Mouse (Mus musculus) MEL (cell line): Measurements from ENCODE around the gene Kptn. TPM values are rescaled to one million over a fixed set of nuclear protein-coding genes. Genes with fewer than 3 reads are reported as not detected.
A peak's percentile ranks its signal among the peaks of the same experiment; 100 is the strongest.

Experiments used
- DNase-seq: peaks from one replicate; pipeline ENCODE4 v3.0.0; 2011; ENCODE audit warnings: low read depth, low spot score
- H3K27ac ChIP-seq: 2 replicates; pipeline ENCODE4 v1.5.1; 2012; ENCODE audit warnings: low read depth, mild to moderate bottlenecking, control low read depth, low read length, moderate library complexity; ENCODE audit not compliant: control insufficient read depth
- H3K27me3 ChIP-seq, 2 experiments: fragments of 150-350 bp in 1 of 2; sonication (generic) in 1 of 2; 2 replicates each; pipeline ENCODE4 v1.6.1; 2012; ENCODE audit warnings: low read length in 2 of 2, mild to moderate bottlenecking in 2 of 2, improper control_type of control experiment in 1 of 2, moderate library complexity in 1 of 2; ENCODE audit not compliant: insufficient read depth in 2 of 2, control insufficient read depth in 1 of 2
- H3K36me3 ChIP-seq, 2 experiments: 2 replicates each; pipeline ENCODE4 v1.6.1; 2012 to 2014; ENCODE audit warnings: low read length in 2 of 2, improper control_type of control experiment in 1 of 2, inconsistent platforms in 1 of 2, mild to moderate bottlenecking in 1 of 2; ENCODE audit not compliant: insufficient read depth in 2 of 2, control insufficient read depth in 1 of 2
- H3K4me1 ChIP-seq, 2 experiments: fragments of 150-350 bp in 1 of 2; sonication (generic) in 1 of 2; 2 replicates each; pipeline ENCODE4 v1.6.1; 2012; ENCODE audit warnings: low read length in 2 of 2, improper control_type of control experiment in 1 of 2, mild to moderate bottlenecking in 1 of 2; ENCODE audit not compliant: insufficient read depth in 2 of 2, control insufficient read depth in 1 of 2
- H3K4me3 ChIP-seq, 2 experiments: fragments of 150-350 bp in 1 of 2; sonication (generic) in 1 of 2; 2 replicates each; pipeline ENCODE4 v1.5.1; 2012; ENCODE audit warnings: low read depth in 2 of 2, low read length in 2 of 2, mild to moderate bottlenecking in 2 of 2, moderate library complexity in 2 of 2, control low read depth in 1 of 2, improper control_type of control experiment in 1 of 2; ENCODE audit not compliant: control insufficient read depth in 1 of 2, insufficient read depth in 1 of 2
- H3K79me2 ChIP-seq: 2 replicates; pipeline ENCODE4 v1.6.1; 2012; ENCODE audit warnings: mild to moderate bottlenecking, low read length, moderate library complexity; ENCODE audit not compliant: control insufficient read depth, poor library complexity, insufficient read depth
- H3K9ac ChIP-seq: 2 replicates; pipeline ENCODE4 v1.6.1; 2012; ENCODE audit warnings: low read depth, mild to moderate bottlenecking, control low read depth, low read length, moderate library complexity; ENCODE audit not compliant: control insufficient read depth, poor library complexity, severe bottlenecking
- H3K9me3 ChIP-seq: fragments of 150-350 bp; sonication (generic); replicated peaks from 2 replicates; pipeline ENCODE4 v1.6.1; 2012; ENCODE audit warnings: mild to moderate bottlenecking, low read length, improper control_type of control experiment, moderate library complexity; ENCODE audit not compliant: insufficient read depth
- BHLHE40 ChIP-seq: IDR thresholded peaks from 2 replicates; pipeline ENCODE4 v1.6.1; 2012; ENCODE audit warnings: low read depth, mild to moderate bottlenecking, inconsistent platforms, low read length, improper control_type of control experiment, borderline replicate concordance
- CHD1 ChIP-seq: IDR thresholded peaks from 2 replicates; pipeline ENCODE4 v1.6.1; 2012; ENCODE audit warnings: low read depth, mild to moderate bottlenecking, inconsistent platforms, low read length, improper control_type of control experiment
- CHD2 ChIP-seq: IDR thresholded peaks from 2 replicates; pipeline ENCODE4 v1.6.1; 2011; ENCODE audit warnings: low read length, improper control_type of control experiment
- CTCF ChIP-seq, 3 experiments: IDR thresholded peaks in 2 of 3; conservative IDR thresholded peaks in 1 of 3; 2 replicates each; pipeline ENCODE4 v1.5.1; 2011 to 2012; ENCODE audit warnings: low read length in 3 of 3, low read depth in 2 of 3, mild to moderate bottlenecking in 2 of 3, improper control_type of control experiment in 1 of 3, inconsistent platforms in 1 of 3, mixed read lengths in 1 of 3, moderate library complexity in 1 of 3; ENCODE audit not compliant: control insufficient read depth in 1 of 3, insufficient read depth in 1 of 3, poor library complexity in 1 of 3, severe bottlenecking in 1 of 3
- E2F4 ChIP-seq: IDR thresholded peaks from 2 replicates; pipeline ENCODE4 v1.6.1; 2011; ENCODE audit warnings: low read depth, low read length, improper control_type of control experiment, borderline replicate concordance
- ELF1 ChIP-seq: IDR thresholded peaks from 2 replicates; pipeline ENCODE4 v1.6.1; 2014; ENCODE audit warnings: low read depth, mild to moderate bottlenecking, inconsistent platforms, low read length, improper control_type of control experiment, moderate library complexity
- EP300 ChIP-seq, 2 experiments: IDR thresholded peaks; 2 replicates each; pipeline ENCODE4 v1.6.1; 2011; ENCODE audit warnings: improper control_type of control experiment in 2 of 2, low read length in 2 of 2, low read depth in 1 of 2, mild to moderate bottlenecking in 1 of 2
- ETS1 ChIP-seq: IDR thresholded peaks from 2 replicates; pipeline ENCODE4 v1.6.1; 2012; ENCODE audit warnings: low read depth, mild to moderate bottlenecking, inconsistent platforms, low read length, improper control_type of control experiment, moderate library complexity
- GABPA ChIP-seq: IDR thresholded peaks from 2 replicates; pipeline ENCODE4 v1.6.1; 2012; ENCODE audit warnings: low read depth, mild to moderate bottlenecking, inconsistent platforms, low read length, improper control_type of control experiment, moderate library complexity
- GATA1 ChIP-seq: IDR thresholded peaks from 2 replicates; pipeline ENCODE4 v1.6.1; 2011; ENCODE audit warnings: low read depth, low read length, improper control_type of control experiment
- HCFC1 ChIP-seq: IDR thresholded peaks from 2 replicates; pipeline ENCODE4 v1.6.1; 2012; ENCODE audit warnings: low read depth, mild to moderate bottlenecking, inconsistent platforms, low read length, improper control_type of control experiment, moderate library complexity
- JUND ChIP-seq: IDR thresholded peaks from 2 replicates; pipeline ENCODE4 v1.6.1; 2011; ENCODE audit warnings: low read depth, mild to moderate bottlenecking, improper control_type of control experiment, low read length
- KAT2A ChIP-seq: conservative IDR thresholded peaks from 2 replicates; pipeline ENCODE4 v1.6.1; 2012; ENCODE audit warnings: low read depth, low read length, improper control_type of control experiment, inconsistent platforms
- MAFK ChIP-seq: IDR thresholded peaks from 2 replicates; pipeline ENCODE4 v1.6.1; 2011; ENCODE audit warnings: low read depth, mild to moderate bottlenecking, low read length, improper control_type of control experiment, borderline replicate concordance
- MAX ChIP-seq: IDR thresholded peaks from 2 replicates; pipeline ENCODE4 v1.6.1; 2011; ENCODE audit warnings: low read length, improper control_type of control experiment
- MAZ ChIP-seq: IDR thresholded peaks from 2 replicates; pipeline ENCODE4 v1.6.1; 2012; ENCODE audit warnings: low read depth, mild to moderate bottlenecking, inconsistent platforms, low read length, improper control_type of control experiment
- MEF2A ChIP-seq: IDR thresholded peaks from 2 replicates; pipeline ENCODE4 v1.6.1; 2014; ENCODE audit warnings: low read depth, mild to moderate bottlenecking, inconsistent platforms, low read length, improper control_type of control experiment; ENCODE audit not compliant: poor library complexity, insufficient replicate concordance, severe bottlenecking; ENCODE audit errors: extremely low read depth
- MYB ChIP-seq: IDR thresholded peaks from 2 replicates; pipeline ENCODE4 v1.6.1; 2011; ENCODE audit warnings: mild to moderate bottlenecking, low read depth, low read length, improper control_type of control experiment
- NELFE ChIP-seq: IDR thresholded peaks from 2 replicates; pipeline ENCODE4 v1.6.1; 2011; ENCODE audit warnings: low read depth, low read length, improper control_type of control experiment
- NRF1 ChIP-seq: IDR thresholded peaks from 2 replicates; pipeline ENCODE4 v1.6.1; 2014; ENCODE audit warnings: low read depth, mild to moderate bottlenecking, inconsistent platforms, low read length, improper control_type of control experiment, moderate library complexity; ENCODE audit not compliant: poor library complexity, insufficient read depth, severe bottlenecking
- POLR2A ChIP-seq, 2 experiments: IDR thresholded peaks; 2 replicates each; pipeline ENCODE4 v1.6.1; 2011 to 2012; ENCODE audit warnings: low read length in 2 of 2, mild to moderate bottlenecking in 2 of 2, control low read depth in 1 of 2, improper control_type of control experiment in 1 of 2, low read depth in 1 of 2, moderate library complexity in 1 of 2; ENCODE audit not compliant: control insufficient read depth in 1 of 2, insufficient read depth in 1 of 2, poor library complexity in 1 of 2
- POLR2AphosphoS2 ChIP-seq: IDR thresholded peaks from 2 replicates; pipeline ENCODE4 v1.6.1; 2011; ENCODE audit warnings: low read length, improper control_type of control experiment
- POLR2AphosphoS5 ChIP-seq: IDR thresholded peaks from 2 replicates; pipeline ENCODE4 v1.6.1; 2012; ENCODE audit warnings: low read depth, borderline replicate concordance, mild to moderate bottlenecking, inconsistent platforms, low read length, moderate library complexity, mixed read lengths
- RAD21 ChIP-seq: IDR thresholded peaks from 2 replicates; pipeline ENCODE4 v1.6.1; 2011; ENCODE audit warnings: mild to moderate bottlenecking, low read depth, low read length, improper control_type of control experiment
- RCOR1 ChIP-seq: IDR thresholded peaks from 2 replicates; pipeline ENCODE4 v1.6.1; 2012; ENCODE audit warnings: low read depth, mild to moderate bottlenecking, inconsistent platforms, low read length, improper control_type of control experiment
- SIN3A ChIP-seq: IDR thresholded peaks from 2 replicates; pipeline ENCODE4 v1.6.1; 2012; ENCODE audit warnings: low read length, improper control_type of control experiment, inconsistent platforms
- SMC3 ChIP-seq: IDR thresholded peaks from 2 replicates; pipeline ENCODE4 v1.6.1; 2011; ENCODE audit warnings: low read depth, low read length, improper control_type of control experiment
- TAL1 ChIP-seq: IDR thresholded peaks from 2 replicates; pipeline ENCODE4 v1.6.1; 2012; ENCODE audit warnings: mild to moderate bottlenecking, inconsistent platforms, low read length, moderate library complexity, mixed read lengths
- TCF12 ChIP-seq: IDR thresholded peaks from 2 replicates; pipeline ENCODE4 v1.6.1; 2014; ENCODE audit warnings: low read depth, mild to moderate bottlenecking, inconsistent platforms, low read length, improper control_type of control experiment, moderate library complexity
- UBTF ChIP-seq: IDR thresholded peaks from 2 replicates; pipeline ENCODE4 v1.6.1; 2012; ENCODE audit warnings: low read depth, mild to moderate bottlenecking, inconsistent platforms, low read length, improper control_type of control experiment, moderate library complexity, borderline replicate concordance; ENCODE audit not compliant: insufficient read depth
- USF1 ChIP-seq: IDR thresholded peaks from 2 replicates; pipeline ENCODE4 v1.6.1; 2014; ENCODE audit warnings: low read depth, mild to moderate bottlenecking, inconsistent platforms, low read length, improper control_type of control experiment, moderate library complexity
- USF2 ChIP-seq, 2 experiments: IDR thresholded peaks; 2 replicates each; pipeline ENCODE4 v1.6.1; 2011 to 2012; ENCODE audit warnings: improper control_type of control experiment in 2 of 2, low read length in 2 of 2, borderline replicate concordance in 1 of 2, inconsistent platforms in 1 of 2, low read depth in 1 of 2, mild to moderate bottlenecking in 1 of 2; ENCODE audit not compliant: insufficient read depth in 1 of 2
- ZC3H11A ChIP-seq: IDR thresholded peaks from 2 replicates; pipeline ENCODE4 v1.6.1; 2012; ENCODE audit warnings: low read depth, mild to moderate bottlenecking, inconsistent platforms, low read length, improper control_type of control experiment
- ZKSCAN1 ChIP-seq: IDR thresholded peaks from 2 replicates; pipeline ENCODE4 v1.6.1; 2012; ENCODE audit warnings: low read depth, mild to moderate bottlenecking, inconsistent platforms, low read length, improper control_type of control experiment, moderate library complexity
- ZMIZ1 ChIP-seq: IDR thresholded peaks from 2 replicates; pipeline ENCODE4 v1.6.1; 2012; ENCODE audit warnings: low read depth, mild to moderate bottlenecking, inconsistent platforms, low read length, improper control_type of control experiment, moderate library complexity
- polyA plus RNA-seq, 2 experiments: library from polyadenylated mRNA; stranded (reverse) in 1 of 2; unstranded in 1 of 2; fragments of >175 nt in 1 of 2; fragments of >200 nt in 1 of 2; gene quantifications; 2 replicates each; pipeline versions ENCODE4 v1.2.1 to v1.2.4; 2012; ENCODE audit warnings: low replicate concordance in 2 of 2, low read depth in 1 of 2; ENCODE audit not compliant: insufficient read length in 2 of 2, insufficient read depth in 1 of 2, missing spikeins in 1 of 2
- total RNA-seq: library from RNA; depleted of rRNA; stranded (reverse); fragments of 300-350 nt; gene quantifications from 2 replicates; pipeline ENCODE4 v1.2.3, GENCODE M21; 2012; rRNA removed

The Kptn gene
- total RNA-seq = 16.5 and 17.8 TPM in 2 replicates
- 10 to 100 TPM in 1 of 2 experiments, not detected in 1; 19.6 TPM for polyA plus RNA-seq

DNA sequence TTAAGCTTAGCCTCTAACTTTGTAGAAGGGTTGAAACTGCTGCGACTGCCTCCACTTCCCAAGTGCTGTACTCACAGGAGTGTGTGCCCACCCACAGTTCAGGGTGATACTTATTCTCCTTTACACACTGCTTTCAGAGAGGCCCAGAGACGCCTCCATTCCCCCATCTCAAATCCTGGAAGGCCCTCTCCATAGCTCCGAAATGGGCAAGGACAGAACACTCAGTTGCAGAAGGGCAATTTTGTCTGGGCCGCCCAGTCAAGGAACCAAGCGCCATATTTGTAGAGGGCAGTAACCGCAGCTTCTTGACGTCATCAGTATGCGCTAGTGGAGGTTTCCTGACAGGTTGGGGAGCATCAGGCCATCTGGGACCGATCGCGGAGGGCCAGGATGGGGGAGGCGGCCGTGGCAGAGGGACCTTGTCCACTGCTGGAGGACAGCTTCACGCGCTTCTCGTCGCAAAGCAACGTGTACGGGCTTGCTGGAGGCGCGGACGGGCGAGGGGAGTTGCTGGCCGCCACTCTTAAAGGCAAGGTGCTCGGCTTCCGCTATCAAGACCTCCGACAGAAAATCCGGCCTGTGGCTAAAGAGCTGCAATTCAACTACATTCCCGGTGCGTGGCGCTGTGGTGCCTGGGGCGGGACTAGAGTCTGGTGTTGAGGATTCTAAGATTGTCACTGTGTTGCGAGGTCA, at the start of gene Kptn:
Gene Kptn (plus strand): TSS at position 327 of the 693 bp plus-strand sequence.
- H3K27me3 ChIP-seq = no peaks in the 10 kb centered on the region
- TF ChIP-seq CTCF (IDR thresholded peaks at IDR 0.05 in 2 of 3, conservative IDR thresholded peaks at IDR 0.05 in 1 of 3; ENCODE audit: control insufficient read depth in 1 of 3, insufficient read depth in 1 of 3, low read depth in 2 of 3, low read length in 3 of 3, poor library complexity in 1 of 3, severe bottlenecking in 1 of 3) (peak; percentile 86 to 90 (median 88)), ELF1 (peak; percentile 35), E2F4 (no peak), HCFC1 (peak; percentile 95), NELFE (peak; percentile 59), ZC3H11A (no peak), MAX (no peak), USF1 (peak; percentile 39; the same call in 1 of the 2 replicates), JUND (no peak), MEF2A (no peak), CHD2 (no peak), MAZ (0 out of 2 replicates have a peak, but pooled peaks have one; percentile 33), KAT2A (no peak; the same call in 1 of the 2 replicates), SMC3 (peak; percentile 46), GATA1 (no peak), BHLHE40 (no peak), EP300 (IDR thresholded peaks at IDR 0.05; ENCODE audit: low read depth in 1 of 2, low read length in 2 of 2) (no peak), UBTF (no peak), SIN3A (peak; percentile 87), MAFK (no peak), ZMIZ1 (0 out of 2 replicates have a peak, but pooled peaks have one; percentile 19), POLR2AphosphoS5 (no peak), CHD1 (no peak), TAL1 (no peak), GABPA (no peak), TCF12 (peak; percentile 48; the same call in 1 of the 2 replicates), ZKSCAN1 (no peak), POLR2AphosphoS2 (no peak; the same call in 1 of the 2 replicates), ETS1 (no peak; the same call in 1 of the 2 replicates), MYB (no peak), USF2 (IDR thresholded peaks at IDR 0.05; ENCODE audit: borderline replicate concordance in 1 of 2, insufficient read depth in 1 of 2, low read depth in 1 of 2, low read length in 2 of 2) (no peak), RCOR1 (no peak), NRF1 (no peak), RAD21 (peak; percentile 25), POLR2A (IDR thresholded peaks at IDR 0.05; ENCODE audit: control insufficient read depth in 1 of 2, insufficient read depth in 1 of 2, low read depth in 1 of 2, low read length in 2 of 2, poor library complexity in 1 of 2) (peak; percentile 75 to 78)

More for the DNA sequence above, at the start of gene Kptn:
- Histone ChIP-seq H3K4me3 (peak within 1 kb of the TSS; percentile 84 to 91), H3K79me2 (no peaks in the 10 kb centered on the region), H3K9me3 (no peaks in the 10 kb centered on the region), H3K36me3 (no peaks in the 10 kb centered on the region), H3K27ac (peak within 1 kb of the TSS; percentile 70), H3K9ac (peak within 1 kb of the TSS; percentile 86), H3K4me1 (peaks cover 0 to 3% of the 10 kb centered on the region in 2 experiments; a peak in 1 of 4 replicates)
- DNase-seq = peak; percentile 96
